In the genomic region with DNA sequence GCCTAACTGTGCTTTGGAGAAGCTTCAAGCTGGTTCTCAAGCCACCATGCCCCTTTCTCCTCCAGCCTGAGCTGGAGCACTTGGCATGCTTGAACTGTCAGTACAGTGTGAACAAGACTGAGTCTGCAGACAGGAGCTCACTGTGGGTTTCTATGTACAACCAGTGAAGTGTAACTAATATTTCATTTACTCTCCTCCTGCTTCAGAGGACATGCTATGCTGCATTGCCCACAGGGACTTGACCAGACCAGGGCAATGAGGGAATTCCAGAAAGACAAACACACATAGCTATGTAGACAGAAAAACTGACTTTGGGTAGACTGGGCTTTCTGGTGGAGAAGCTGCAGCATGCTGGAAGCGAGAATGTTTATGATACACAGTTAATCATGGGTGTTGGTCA, we compare ENCODE assay signal across 12 mouse cellular contexts.
"Had no signal": no experiment of that assay in that cellular context is flagged by ENCODE, and none has a peak within 500 bp of the region (broad histone marks: within the 10 kb centered on the region; RNA-seq: fewer than 3 reads in every experiment).

No protein-coding gene starts in this region.

- H3K27me3 ChIP-seq: kidney, embryonic 15.5 days; liver, embryonic 12.5 days; midbrain, embryonic 15.5 days had no signal

- H3K36me3 ChIP-seq: kidney, embryonic 15.5 days; limb, embryonic 10.5 days; liver, embryonic 12.5 days; midbrain, embryonic 15.5 days had no signal

- ATAC-seq: liver, embryonic 12.5 days; midbrain, embryonic 15.5 days had no signal

- H3K9me3 ChIP-seq: kidney, embryonic 15.5 days; limb, embryonic 10.5 days; liver, embryonic 12.5 days; midbrain, embryonic 15.5 days had no signal

- H3K4me1 ChIP-seq: kidney, embryonic 15.5 days; liver, embryonic 12.5 days; midbrain, embryonic 15.5 days had no signal

- H3K4me2 ChIP-seq: kidney, embryonic 15.5 days; liver, embryonic 12.5 days; lung, embryonic 14.5 days; midbrain, embryonic 11.5 days; midbrain, embryonic 15.5 days had no signal

- H3K27ac ChIP-seq: kidney, embryonic 15.5 days; limb, embryonic 10.5 days; liver, embryonic 12.5 days; midbrain, embryonic 15.5 days had no signal

- H3K4me3 ChIP-seq: kidney, embryonic 15.5 days; limb, embryonic 10.5 days; liver, embryonic 12.5 days; midbrain, embryonic 15.5 days had no signal

- H3K9ac ChIP-seq: kidney, embryonic 15.5 days; liver, embryonic 12.5 days; lung, embryonic 14.5 days; midbrain, embryonic 15.5 days had no signal

- DNase-seq: kidney, adult 11 months; kidney, postnatal 14 days; lung, embryonic 14.5 days; lung, postnatal 10 days; lung, postnatal 4 days; spleen, adult 18-20 months; thymus, postnatal 36 days had no signal
